Mouse (Mus musculus) heart, embryonic 13.5 days (tissue): ENCODE results near the gene Nol8. TPM values are rescaled to one million over a fixed set of nuclear protein-coding genes. Genes with fewer than 3 reads are reported as not detected.

Experiments
- ATAC-seq: fragments of 200-750 bp; cut with Nextera tagmentation; 2 replicates; pipeline ENCODE4 v1.8.0; 2017; ENCODE audit warnings: moderate TSS enrichment; ENCODE audit not compliant: insufficient number of reproducible peaks, low FRiP score, low TSS enrichment; ENCODE audit errors: extremely low read depth
- H3K27ac ChIP-seq: fragments of 300-500 bp; sonication (generic); replicated peaks from 2 replicates; pipeline ENCODE4 v1.5.1; 2015; ENCODE audit warnings: moderate library complexity, mild to moderate bottlenecking, inconsistent platforms
- H3K27me3 ChIP-seq: fragments of 300-500 bp; sonication (generic); replicated peaks from 2 replicates; pipeline ENCODE4 v1.6.1; 2015; ENCODE audit warnings: mild to moderate bottlenecking, inconsistent platforms
- H3K36me3 ChIP-seq: fragments of 300-500 bp; sonication (generic); 2 replicates; pipeline ENCODE4 v1.6.1; 2015; ENCODE audit warnings: mild to moderate bottlenecking, inconsistent platforms
- H3K4me1 ChIP-seq: fragments of 300-500 bp; sonication (generic); 2 replicates; pipeline ENCODE4 v1.6.1; 2015; ENCODE audit warnings: inconsistent platforms
- H3K4me2 ChIP-seq: fragments of 300-500 bp; sonication (generic); 2 replicates; pipeline ENCODE4 v1.6.1; 2015; ENCODE audit warnings: inconsistent platforms, mild to moderate bottlenecking, moderate library complexity
- H3K4me3 ChIP-seq: fragments of 300-500 bp; sonication (generic); 2 replicates; pipeline ENCODE4 v1.5.1; 2015; ENCODE audit warnings: moderate library complexity, mild to moderate bottlenecking, inconsistent platforms
- H3K9ac ChIP-seq: fragments of 300-500 bp; sonication (generic); 2 replicates; pipeline ENCODE4 v1.6.1; 2015; ENCODE audit warnings: inconsistent platforms, mild to moderate bottlenecking, moderate library complexity
- H3K9me3 ChIP-seq: fragments of 300-500 bp; sonication (generic); 2 replicates; pipeline ENCODE4 v1.6.1; 2016; ENCODE audit warnings: inconsistent platforms
- WGBS: fragments of 180-500 bp; shearing (Covaris S2); methylation state at CpG from one replicate; pipeline ENCODE4 v1.1.7; 2015; ENCODE audit warnings: mixed read lengths; 5-methylcytosine and 5-hydroxymethylcytosine counted together
- polyA plus RNA-seq: library from polyadenylated mRNA; unstranded; fragments of >200 nt; fragmentation: Nextera tagmentation; extraction: Ambion mirVana; gene quantifications from 2 replicates; pipeline ENCODE4 v1.2.1, GENCODE M21; 2015

Gene Nol8
- polyA plus RNA-seq, 1 experiment from 2014 or later = 11.5 TPM

DNA sequence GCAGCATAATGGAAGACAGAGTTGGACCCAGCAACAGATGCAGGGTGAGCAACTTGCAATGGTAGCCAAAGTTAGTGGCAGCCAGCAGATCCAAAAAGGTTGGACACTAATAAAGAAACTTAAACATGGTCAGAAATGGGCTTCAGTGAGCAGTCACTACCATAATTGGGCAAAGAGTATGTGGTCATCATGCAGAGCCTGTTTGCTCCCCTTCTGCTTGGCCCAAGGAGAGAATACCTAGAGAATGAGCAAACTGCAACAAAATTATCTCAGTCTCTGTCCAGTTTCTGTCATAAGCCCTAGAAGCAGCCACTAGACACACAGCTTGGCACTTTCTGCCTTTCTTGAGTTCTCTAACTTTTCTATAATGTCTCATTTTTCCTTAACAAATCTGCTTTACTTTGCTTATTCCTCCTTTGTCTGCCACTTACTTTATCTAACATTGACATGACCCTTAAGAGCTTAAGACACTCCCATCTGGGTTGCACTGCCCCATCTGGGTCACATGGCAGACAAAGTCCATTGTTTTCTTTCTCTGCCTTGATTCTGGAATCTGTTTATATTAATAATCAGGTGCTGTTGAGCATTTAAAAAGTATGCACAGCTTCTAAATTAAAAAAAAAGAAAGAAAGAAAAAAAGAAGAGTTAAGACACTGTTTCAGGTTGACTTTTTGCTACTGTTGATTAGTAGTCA lies 9.1 kb upstream of the Nol8 start:
- no peak overlapping the region for H3K27ac ChIP-seq
- no peak for ATAC-seq
- H3K4me2 ChIP-seq = no peak overlapping the region

DNA sequence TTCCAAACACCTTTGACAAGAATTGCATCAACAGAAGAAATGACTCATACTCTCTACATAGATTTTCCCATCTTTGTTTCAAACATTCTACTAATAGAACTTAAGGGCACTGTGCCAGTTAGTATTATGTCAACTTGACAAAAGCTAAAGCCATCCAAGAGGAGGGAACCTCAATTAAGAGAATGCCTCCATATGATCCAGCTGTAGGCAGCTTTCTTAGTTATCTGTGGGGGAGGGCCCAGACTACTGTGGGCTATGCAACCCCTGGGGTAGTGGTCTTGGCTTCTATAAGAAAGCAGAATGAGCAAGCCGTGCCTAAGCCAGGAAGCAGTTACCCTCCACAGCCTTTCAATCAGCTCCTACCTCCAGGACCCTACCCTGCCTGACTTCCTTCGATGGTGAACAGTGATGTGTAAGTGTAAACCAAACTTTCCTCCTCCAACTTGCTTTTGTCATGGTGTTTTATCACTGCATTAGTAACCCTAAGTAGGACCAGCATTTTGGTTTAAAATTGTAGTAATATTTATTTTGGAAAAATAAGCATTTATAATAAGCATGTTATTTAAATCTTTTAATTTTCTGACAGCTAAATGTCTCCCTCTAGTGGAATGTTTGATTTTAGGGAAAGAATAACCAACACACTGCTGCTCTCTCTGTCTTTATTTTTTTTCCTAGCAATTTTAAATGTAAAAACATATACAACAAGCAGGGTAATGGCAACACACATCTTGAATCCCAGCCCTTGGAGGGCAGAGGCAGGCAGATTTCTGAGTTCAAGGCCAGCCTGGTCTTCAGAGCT lies 7.9 kb upstream of the Nol8 start:
- Histone ChIP-seq H3K27me3 (no peaks in the 10 kb centered on the region), H3K4me3 (no peak overlapping the region), H3K9ac (no peak overlapping the region), H3K4me1 (peaks cover 12% of the 10 kb centered on the region), H3K36me3 (peaks cover 15% of the 10 kb centered on the region), H3K9me3 (no peaks in the 10 kb centered on the region), H3K27ac (peak overlapping the region; percentile 48; the same call in 1 of the 2 replicates), H3K4me2 (no peak overlapping the region)
- 56% methylated on average over 2 of the region's 2 CpGs for WGBS
- ATAC-seq = no peak

More for the DNA sequence above, 9.1 kb upstream of the Nol8 start:
- H3K9me3 ChIP-seq = no peaks in the 10 kb centered on the region
- no peaks in the 10 kb centered on the region for H3K27me3 ChIP-seq
- H3K4me1 ChIP-seq = peaks cover 12% of the 10 kb centered on the region
- H3K9ac ChIP-seq = no peak overlapping the region
- peaks cover 21% of the 10 kb centered on the region for H3K36me3 ChIP-seq
- no peak overlapping the region for H3K4me3 ChIP-seq

DNA sequence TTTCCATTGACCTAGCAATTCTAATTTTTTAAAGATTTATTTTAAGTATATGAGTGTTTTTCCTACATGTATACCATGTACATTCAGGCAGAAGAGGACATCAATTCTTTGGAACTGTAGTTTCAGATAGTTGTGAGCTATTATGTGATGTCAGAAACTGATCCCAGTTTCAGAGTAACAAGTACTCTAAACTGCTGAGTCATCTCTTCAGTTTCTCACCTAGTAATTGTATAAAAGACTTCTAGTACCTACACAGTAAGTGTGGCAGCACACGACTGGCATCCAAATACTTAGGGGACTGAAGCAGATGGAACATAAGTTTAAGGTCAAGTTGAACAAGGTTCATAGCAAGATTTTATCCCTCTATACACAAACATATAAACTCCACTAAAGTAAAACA lies 6.9 kb upstream of the Nol8 start:
- Histone ChIP-seq H3K4me2 (no peak overlapping the region), H3K9ac (no peak overlapping the region), H3K9me3 (no peaks in the 10 kb centered on the region), H3K4me1 (peaks cover 12% of the 10 kb centered on the region), H3K27me3 (no peaks in the 10 kb centered on the region), H3K36me3 (peaks cover 10% of the 10 kb centered on the region), H3K4me3 (no peak overlapping the region), H3K27ac (no peak overlapping the region)
- 73% methylated on average over 1 of the region's 1 CpGs for WGBS
- no peak for ATAC-seq

DNA sequence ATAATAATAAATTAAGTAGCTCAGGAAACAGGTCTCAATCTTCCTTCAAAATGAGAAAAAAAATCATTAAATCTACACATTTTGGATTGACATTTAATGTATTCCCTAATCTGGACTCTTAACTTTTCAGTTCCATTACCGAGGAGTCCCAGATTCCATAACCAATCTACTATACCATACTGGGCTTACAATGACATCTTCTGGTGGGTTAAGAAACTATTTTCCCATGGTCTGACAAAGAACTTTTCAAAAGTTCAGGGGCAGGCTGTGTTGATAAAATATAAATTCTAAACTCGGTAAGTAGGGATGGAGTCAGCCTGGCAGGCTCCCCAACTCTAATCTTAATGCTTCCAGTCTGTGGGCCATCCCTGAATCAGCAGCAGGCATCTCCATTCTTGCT lies 1.7 kb upstream of the Nol8 start:
- ATAC-seq = no peak
- Histone ChIP-seq H3K36me3 (peaks cover 15% of the 10 kb centered on the region), H3K9me3 (no peaks in the 10 kb centered on the region), H3K27ac (no peak overlapping the region), H3K4me3 (peak overlapping the region; percentile 75), H3K9ac (0 out of 2 replicates have a peak overlapping the region, but pooled peaks have one; percentile 14), H3K4me2 (peak overlapping the region; percentile 85), H3K27me3 (no peaks in the 10 kb centered on the region), H3K4me1 (peaks cover 20% of the 10 kb centered on the region)
- WGBS = 29% methylated on average over 2 of the region's 2 CpGs

DNA sequence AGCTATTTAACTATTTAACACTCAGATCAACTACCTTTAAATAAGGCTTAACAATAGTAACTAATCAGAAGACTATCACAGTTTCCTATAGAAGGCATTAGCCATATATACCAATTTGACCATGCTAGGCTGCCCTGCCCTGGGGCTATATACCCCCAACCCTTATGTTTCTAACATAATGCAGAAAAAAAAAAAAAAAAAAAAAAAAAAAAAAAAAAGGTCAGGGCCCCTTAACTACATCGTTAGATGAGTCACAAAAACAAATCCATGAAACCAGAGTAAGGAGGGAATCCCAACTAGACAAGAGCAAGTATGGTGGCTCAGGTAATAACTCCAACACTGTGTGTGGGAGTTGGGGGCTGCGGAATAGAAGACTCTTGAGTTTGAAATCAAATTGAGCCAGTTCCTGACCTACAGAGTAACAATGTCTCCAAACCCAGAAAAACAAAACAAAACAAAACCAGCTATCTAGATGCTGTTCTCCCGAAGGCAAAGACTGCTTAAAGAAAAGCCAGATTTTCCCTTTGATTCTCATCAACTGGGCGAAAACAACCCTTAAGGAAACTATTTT lies 1.0 kb upstream of the Nol8 start:
- 1% methylated on average over 4 of the region's 4 CpGs for WGBS
- 0 out of 2 replicates have a peak overlapping the region, but pooled peaks have one; percentile 65 for H3K27ac ChIP-seq
- no peaks in the 10 kb centered on the region for H3K27me3 ChIP-seq
- H3K9me3 ChIP-seq = no peaks in the 10 kb centered on the region
- H3K4me3 ChIP-seq = peak overlapping the region; percentile 75
- H3K4me1 ChIP-seq = peaks cover 20% of the 10 kb centered on the region
- H3K36me3 ChIP-seq = peaks cover 19% of the 10 kb centered on the region
- H3K9ac ChIP-seq = peak overlapping the region; percentile 82
- peak overlapping the region; percentile 85 for H3K4me2 ChIP-seq
- no peak for ATAC-seq

DNA sequence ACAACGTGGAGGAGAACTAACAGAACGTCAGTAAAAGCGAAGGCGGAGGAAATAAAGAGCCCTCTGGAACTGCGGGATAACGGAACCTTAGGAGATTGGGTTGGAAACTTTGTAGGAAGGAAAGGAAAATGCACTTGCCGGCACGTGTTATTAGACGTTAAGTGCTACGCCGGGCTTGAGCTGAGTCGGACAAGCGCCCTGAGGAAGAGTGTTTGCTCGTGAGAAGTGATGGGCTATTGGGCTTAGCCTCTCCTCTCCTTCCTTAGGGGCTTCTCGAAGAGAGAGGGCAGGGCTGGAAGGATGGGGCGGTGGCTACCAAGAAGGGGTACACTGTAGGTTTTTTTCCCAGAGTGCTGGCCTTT lies 283 bp downstream of the Nol8 start:
- H3K4me3 ChIP-seq = peak overlapping the region; percentile 75
- WGBS = 0% methylated on average over 16 of the region's 16 CpGs
- no peaks in the 10 kb centered on the region for H3K9me3 ChIP-seq
- H3K9ac ChIP-seq = peak overlapping the region; percentile 84
- ATAC-seq = peak; percentile 21
- H3K27ac ChIP-seq = peak overlapping the region; percentile 81
- peak overlapping the region; percentile 84 for H3K4me2 ChIP-seq
- H3K36me3 ChIP-seq = peaks cover 23% of the 10 kb centered on the region
- peaks cover 20% of the 10 kb centered on the region for H3K4me1 ChIP-seq
- H3K27me3 ChIP-seq = no peaks in the 10 kb centered on the region

DNA sequence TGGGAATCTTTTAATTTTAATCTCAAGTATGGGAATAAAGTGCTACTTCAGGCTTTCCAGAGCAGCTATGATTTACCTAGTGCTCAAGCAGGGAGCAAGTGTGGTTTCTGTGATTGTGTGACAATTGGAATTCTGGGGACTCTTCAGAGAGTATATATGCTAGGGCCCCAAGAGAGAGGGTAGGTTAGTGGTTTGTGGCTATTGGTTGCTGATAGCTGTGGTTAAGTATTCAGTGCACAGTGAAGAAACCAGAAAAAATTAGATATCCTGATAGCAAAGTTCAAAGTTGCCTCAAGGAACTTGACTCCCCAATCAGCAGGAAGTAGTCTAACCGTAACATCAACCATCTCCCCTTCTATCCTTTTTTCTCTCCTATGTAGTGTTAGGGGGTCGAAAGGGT lies 24.9 kb downstream of the Nol8 start:
- H3K9me3 ChIP-seq = no peaks in the 10 kb centered on the region
- H3K4me3 ChIP-seq = no peak overlapping the region
- WGBS = 84% methylated on average over 2 of the region's 2 CpGs
- H3K9ac ChIP-seq = no peak overlapping the region
- no peak overlapping the region for H3K27ac ChIP-seq
- H3K36me3 ChIP-seq = peaks cover 63% of the 10 kb centered on the region
- no peak overlapping the region for H3K4me2 ChIP-seq
- H3K27me3 ChIP-seq = no peaks in the 10 kb centered on the region
- no peak for ATAC-seq
- peaks cover 9% of the 10 kb centered on the region for H3K4me1 ChIP-seq

DNA sequence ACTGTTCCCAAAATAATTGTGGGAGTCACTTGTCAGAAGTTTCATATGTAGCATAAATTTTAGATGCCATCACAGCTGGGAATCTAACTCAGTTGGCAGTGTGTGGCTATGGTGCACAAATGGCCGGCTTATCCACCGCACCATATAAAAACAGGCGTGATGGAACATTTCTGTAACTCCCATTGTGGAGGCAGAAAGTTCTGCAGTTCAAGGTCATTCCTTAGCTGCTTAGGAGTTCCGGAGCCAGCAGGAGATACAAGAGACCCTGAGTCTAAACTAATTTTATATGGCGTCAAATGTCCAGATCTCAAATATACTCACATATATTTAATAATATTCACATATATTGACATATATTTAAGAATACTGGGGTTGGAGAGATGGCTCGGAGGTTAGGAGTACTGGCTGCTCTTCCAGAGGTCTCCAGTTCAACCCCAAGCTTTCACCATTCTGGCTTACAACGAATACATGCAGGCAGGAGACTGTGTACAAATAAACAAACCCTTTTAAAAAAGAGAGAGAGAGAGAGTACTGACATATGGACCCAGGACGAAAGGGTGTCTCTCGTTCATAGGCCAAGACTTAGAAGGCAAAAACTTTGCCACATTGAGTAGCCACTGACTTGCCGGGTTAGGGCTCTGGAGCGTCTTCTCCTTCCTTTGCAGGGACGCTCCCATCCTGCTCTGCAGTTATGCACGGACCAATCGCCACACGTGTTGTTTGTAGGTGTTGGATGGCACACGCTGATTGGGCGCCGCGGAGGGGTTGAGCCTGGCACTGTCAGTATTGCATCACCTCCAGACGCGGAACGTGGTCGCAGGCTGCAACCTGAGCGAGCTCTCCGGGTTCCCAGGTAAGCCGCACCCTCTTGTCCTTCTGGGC lies 28.7 kb downstream of the Nol8 start, which contains the start of gene Iars:
Gene Iars (plus strand): TSS at position 750 of the 882 bp plus-strand sequence.
- peak within 1 kb of the TSS; percentile 79 for H3K27ac ChIP-seq
- peak within 1 kb of the TSS; percentile 82 for H3K4me3 ChIP-seq
- no peaks in the 10 kb centered on the region for H3K9me3 ChIP-seq
- H3K36me3 ChIP-seq = peaks cover 33% of the 10 kb centered on the region
- ATAC-seq = peak; percentile 100
- WGBS = 5% methylated on average over 26 of the region's 26 CpGs
- peak within 1 kb of the TSS; percentile 86 for H3K4me2 ChIP-seq
- no peaks in the 10 kb centered on the region for H3K27me3 ChIP-seq
- H3K4me1 ChIP-seq = peaks cover 26% of the 10 kb centered on the region
- peak within 1 kb of the TSS; percentile 84 for H3K9ac ChIP-seq

DNA sequence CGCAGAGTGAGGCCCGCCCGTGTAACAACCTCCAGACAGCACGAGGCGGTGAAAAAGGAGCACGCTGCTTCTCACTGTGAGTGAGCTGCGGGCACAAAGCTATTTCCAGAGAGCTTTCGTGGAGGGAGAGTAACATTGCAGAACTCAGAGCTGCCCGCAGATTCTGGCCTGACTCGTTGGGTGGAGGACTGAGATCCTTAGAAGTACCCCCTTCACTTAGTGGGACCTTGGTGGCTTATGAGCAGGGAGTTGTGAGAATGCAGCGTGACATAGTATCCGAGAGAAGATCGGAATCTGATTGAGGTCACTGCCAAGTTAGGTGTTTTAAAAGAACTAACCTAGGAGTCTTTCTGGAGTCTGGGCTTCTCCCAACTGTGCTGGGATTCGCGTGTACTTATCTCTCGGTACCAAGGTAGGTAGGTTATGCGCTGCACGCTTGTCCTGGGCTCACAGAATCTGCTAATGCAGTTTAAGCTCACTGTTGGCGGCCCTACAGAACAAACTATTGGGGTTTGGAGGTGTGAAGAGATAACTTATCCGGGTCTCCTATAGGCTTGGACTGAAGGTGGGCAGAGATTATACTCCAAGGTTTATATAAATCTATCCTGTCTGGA lies 29.5 kb downstream of the Nol8 start:
- no peaks in the 10 kb centered on the region for H3K9me3 ChIP-seq
- H3K4me3 ChIP-seq = peak overlapping the region; percentile 82
- H3K27me3 ChIP-seq = no peaks in the 10 kb centered on the region
- peaks cover 29% of the 10 kb centered on the region for H3K36me3 ChIP-seq
- peak overlapping the region; percentile 86 for H3K4me2 ChIP-seq
- peaks cover 26% of the 10 kb centered on the region for H3K4me1 ChIP-seq
- under 1% methylated on average over 20 of the region's 20 CpGs for WGBS
- H3K9ac ChIP-seq = peak overlapping the region; percentile 84
- ATAC-seq = no peak
- peak overlapping the region; percentile 71 for H3K27ac ChIP-seq

DNA sequence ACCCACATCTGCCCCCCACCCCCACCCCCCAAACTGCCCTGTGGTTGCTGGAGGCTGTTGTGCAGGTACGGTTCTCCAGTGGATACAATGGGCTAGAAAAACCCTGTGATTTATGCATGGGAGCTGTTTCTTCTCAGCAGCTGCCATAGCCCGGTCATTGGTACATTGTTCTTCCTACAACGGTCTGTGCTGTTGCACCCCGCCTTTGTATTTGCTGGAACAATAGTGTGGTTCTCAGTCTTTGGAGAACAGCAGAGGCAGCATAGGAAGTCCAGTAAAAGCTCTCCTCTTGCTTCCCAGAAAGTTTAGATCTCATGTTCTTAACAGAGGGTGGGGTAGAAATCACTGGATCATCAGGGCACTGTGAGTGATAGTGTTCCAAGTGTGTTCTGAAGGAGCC lies 31.4 kb downstream of the Nol8 start:
- ATAC-seq = no peak
- Histone ChIP-seq H3K9me3 (no peaks in the 10 kb centered on the region), H3K4me1 (peaks cover 26% of the 10 kb centered on the region), H3K36me3 (peaks cover 31% of the 10 kb centered on the region), H3K9ac (no peak overlapping the region), H3K4me3 (no peak overlapping the region), H3K27ac (no peak overlapping the region), H3K27me3 (no peaks in the 10 kb centered on the region), H3K4me2 (no peak overlapping the region)
- 77% methylated on average over 4 of the region's 4 CpGs for WGBS
